Mouse (Mus musculus) left cerebral cortex, postnatal 10 days (tissue): ENCODE data around the gene Ptprn2. TPM values are rescaled to one million over a fixed set of nuclear protein-coding genes. Genes with fewer than 3 reads are reported as not detected.

ENCODE experiments used
- DNase-seq, 2 experiments: peaks; one replicate each; pipeline ENCODE4 v3.0.0; 2021 to 2022; ENCODE audit warnings: low spot score in 2 of 2, mixed read lengths in 1 of 2; ENCODE audit errors: extremely low spot score in 1 of 2
- intact Hi-C: fragments of 180-260 bp; cut with DNase I; formaldehyde crosslinking; loops from one replicate; pipeline ENCODE4 v1.15.1; 2025
- total RNA-seq, 2 experiments: library from RNA; stranded (reverse); gene quantifications; 2 replicates each; pipeline ENCODE4 v1.2.3; 2021

Gene Ptprn2
- total RNA-seq, 2 experiments from 2014 or later: 331 to 341 TPM

- no peak for DNase-seq
- intact Hi-C loops: no loop called here
These were observed 701.6 kb downstream of the Ptprn2 start for GRCm38 (mm10) chr12:117187167-117187566.

DNA sequence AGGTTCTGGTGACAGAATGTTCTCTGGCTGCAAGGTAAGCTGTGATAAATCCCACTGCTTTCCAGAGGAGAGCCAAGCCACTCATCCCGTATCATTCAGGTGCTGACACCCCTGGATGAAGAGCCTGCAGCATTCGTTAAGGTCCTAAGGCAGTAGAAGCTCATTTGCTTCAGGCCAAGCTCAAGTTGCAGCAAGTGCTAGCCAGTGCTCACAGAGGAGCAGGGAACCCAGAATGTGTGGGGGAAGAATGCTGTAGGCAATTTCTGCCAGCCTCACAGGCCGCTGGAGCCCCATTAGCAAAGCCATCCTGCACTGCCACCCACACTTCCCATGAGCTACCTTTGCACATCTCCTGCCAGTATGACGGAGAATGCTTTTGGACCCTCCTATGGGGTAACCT is 706.5 kb downstream of the Ptprn2 start:
- no peak for DNase-seq
- intact Hi-C loops: no loop called here

- peak; percentile 71 to 80 for DNase-seq
- intact Hi-C loops: no loop called here
These were observed 711.4 kb downstream of the Ptprn2 start for GRCm38 (mm10) chr12:117196721-117197425.

DNA sequence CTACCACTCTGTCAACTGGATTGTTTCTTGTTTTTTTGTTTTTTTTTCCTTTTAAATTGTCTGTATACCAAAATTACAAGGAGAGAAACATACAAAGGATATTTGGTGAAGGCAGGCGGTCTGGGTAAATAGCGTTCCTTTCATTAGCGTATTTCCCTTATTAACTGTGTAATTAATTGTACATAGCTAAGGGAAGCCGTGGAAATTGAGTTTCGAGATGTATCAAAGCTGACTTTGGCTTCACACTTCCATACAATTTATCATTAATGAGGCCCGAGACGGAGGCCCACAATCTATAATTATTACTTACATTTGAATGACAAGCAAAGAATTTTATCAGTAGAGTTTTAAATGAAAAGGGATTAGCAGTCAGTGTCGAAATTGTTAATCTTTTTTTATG is 712.6 kb downstream of the Ptprn2 start:
- intact Hi-C loops: no loop called here
- DNase-seq: no peak

- DNase-seq: peak; percentile 60 to 72
- intact Hi-C loops: no loop called here
These were observed 714.6 kb downstream of the Ptprn2 start for GRCm38 (mm10) chr12:117200117-117200516.

GRCm38 (mm10) chr12:117200590-117200989 is 715.1 kb downstream of the Ptprn2 start:
- no peak for DNase-seq
- intact Hi-C loops: no loop called here

DNA sequence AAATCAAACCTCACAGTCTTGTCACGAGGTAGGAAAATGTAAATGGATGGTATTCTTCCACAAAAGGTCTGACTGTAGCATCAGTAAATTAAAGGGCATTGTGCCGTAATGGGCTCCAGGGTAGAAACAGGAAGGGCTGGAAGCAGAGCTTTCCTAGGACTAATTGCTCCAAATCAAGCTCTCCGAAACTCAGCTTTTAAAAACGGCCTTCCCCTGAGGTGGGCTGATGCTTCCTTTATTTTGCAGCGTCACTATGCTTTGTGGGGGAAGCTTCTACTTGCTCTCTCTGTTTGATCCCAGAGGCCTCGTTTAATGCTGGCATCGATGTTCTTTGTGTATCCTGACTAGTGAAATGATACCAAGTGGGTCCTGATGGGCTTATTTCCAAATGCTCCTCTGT is 718.0 kb downstream of the Ptprn2 start:
- no peak for DNase-seq

DNA sequence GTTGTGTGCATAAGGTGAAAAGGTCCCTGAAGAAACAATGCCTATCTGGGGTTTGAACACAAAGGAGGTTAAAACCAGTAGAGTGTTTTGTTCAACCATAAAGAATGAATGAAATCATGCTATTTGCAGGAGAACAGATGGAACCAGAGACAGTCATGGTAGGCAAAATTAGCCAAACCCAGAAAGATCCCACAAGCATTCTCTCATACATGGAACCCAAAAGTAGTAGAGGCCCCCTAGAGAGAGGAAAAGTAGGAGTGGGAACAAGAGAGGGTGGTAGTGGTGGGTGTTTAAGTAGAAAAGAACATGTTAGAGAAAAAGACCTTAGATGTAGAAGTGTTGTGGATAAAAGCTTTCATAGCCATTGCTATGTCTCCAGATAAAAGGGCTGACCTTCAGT is 719.4 kb downstream of the Ptprn2 start:
- intact Hi-C loops: no loop called here
- no peak for DNase-seq

More for the DNA sequence above, 718.0 kb downstream of the Ptprn2 start:
- intact Hi-C loops: no loop called here

GRCm38 (mm10) chr12:117207421-117208120 is 722.1 kb downstream of the Ptprn2 start:
- no peak for DNase-seq
- intact Hi-C loops: no loop called here

GRCm38 (mm10) chr12:117210467-117210866 is 724.9 kb downstream of the Ptprn2 start:
- intact Hi-C loops: no loop called here
- DNase-seq: no peak

- intact Hi-C loops: no loop called here
- no peak for DNase-seq
These were observed 728.0 kb downstream of the Ptprn2 start for GRCm38 (mm10) chr12:117213531-117213930.

- intact Hi-C loops: no loop called here
- DNase-seq: peak in 1 of 2 experiments; percentile 44
These were observed 728.8 kb downstream of the Ptprn2 start for GRCm38 (mm10) chr12:117214272-117214671.

- peak in 1 of 2 experiments; percentile 48 for DNase-seq
- intact Hi-C loops: no loop called here
These were observed 729.4 kb downstream of the Ptprn2 start for GRCm38 (mm10) chr12:117214919-117215318.

GRCm38 (mm10) chr12:117221909-117222308 is 736.4 kb downstream of the Ptprn2 start:
- no peak for DNase-seq
- intact Hi-C loops: no loop called here

- intact Hi-C loops: no loop called here
- no peak for DNase-seq
These were observed 738.5 kb downstream of the Ptprn2 start for GRCm38 (mm10) chr12:117224036-117224435.

- intact Hi-C loops: no loop called here
- DNase-seq: no peak
These were observed 741.7 kb downstream of the Ptprn2 start for GRCm38 (mm10) chr12:117227236-117227635.

- DNase-seq: no peak
- intact Hi-C loops: no loop called here
These were observed 743.9 kb downstream of the Ptprn2 start for GRCm38 (mm10) chr12:117229442-117229841.

DNA sequence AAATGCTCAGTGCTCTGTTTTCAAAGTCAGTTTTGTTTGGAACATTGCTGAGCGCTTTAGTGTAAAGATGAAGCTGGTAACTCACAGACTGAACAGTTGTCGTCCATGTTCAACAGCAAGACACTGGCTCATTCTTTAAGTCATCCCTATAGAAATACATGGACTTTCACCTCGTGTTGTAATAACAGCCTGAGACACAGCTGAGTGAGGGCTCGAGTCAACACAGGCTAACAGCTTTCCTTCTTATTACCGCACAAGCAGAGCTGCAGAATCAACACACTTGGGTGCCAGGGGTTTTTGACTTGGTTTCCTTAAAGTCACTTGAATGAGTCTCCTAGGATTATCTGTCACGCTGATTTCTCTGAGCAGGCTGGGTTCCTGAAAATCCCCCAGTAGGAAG is 744.8 kb downstream of the Ptprn2 start:
- DNase-seq: no peak
- intact Hi-C loops: no loop called here

DNA sequence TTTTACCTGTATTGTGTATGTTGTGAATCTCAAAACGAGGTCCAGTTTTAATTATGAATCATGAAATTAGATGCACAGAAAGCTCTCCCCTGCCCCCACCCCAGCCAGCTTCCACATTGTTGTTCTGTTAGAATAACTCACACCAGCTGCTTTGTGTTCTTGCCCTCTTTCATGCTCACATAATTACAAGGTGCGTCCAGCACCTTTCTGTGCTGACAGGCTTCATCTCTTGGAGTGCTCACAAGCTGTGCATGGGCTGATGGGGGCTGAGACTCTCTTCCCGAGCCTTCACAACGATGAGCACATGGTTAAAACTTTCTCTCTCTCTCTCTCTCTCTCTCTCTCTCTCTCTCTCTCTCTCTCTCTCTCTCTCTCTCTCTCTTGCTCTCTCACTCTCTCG is 746.3 kb downstream of the Ptprn2 start:
- DNase-seq: no peak
- intact Hi-C loops: no loop called here

DNA sequence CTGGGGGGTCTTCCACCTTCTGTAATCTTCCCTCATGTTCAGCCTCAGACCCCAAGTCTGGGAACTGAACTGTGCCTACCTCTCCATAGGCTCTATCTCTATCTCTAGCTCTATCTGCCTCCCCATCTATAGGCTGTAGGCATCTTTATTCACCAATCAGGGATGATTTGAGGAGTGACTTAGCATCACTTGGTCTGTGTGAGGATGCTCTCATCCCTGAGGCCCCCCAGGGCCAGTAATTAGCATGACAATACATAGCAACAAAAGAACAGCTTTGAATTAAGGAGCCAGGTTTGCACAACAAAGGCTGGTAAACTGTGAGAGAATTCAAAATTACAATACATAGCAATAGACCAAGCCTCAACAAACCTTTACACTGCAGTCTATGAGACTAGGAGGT is 749.6 kb downstream of the Ptprn2 start:
- DNase-seq: no peak
- intact Hi-C loops: no loop called here
